Mouse (Mus musculus): ENCODE results near the gene Bend3. TPM values are rescaled to one million over a fixed set of nuclear protein-coding genes. Genes with fewer than 3 reads are reported as not detected.
"Not testable (repeated sequence)": the region's sequence is repeated elsewhere in the genome, so short reads cannot be mapped to it uniquely, and the experiment has no call there.

The Bend3 gene
- polyA plus RNA-seq, 1 experiment from 2014 or later: 1.6 TPM

DNA sequence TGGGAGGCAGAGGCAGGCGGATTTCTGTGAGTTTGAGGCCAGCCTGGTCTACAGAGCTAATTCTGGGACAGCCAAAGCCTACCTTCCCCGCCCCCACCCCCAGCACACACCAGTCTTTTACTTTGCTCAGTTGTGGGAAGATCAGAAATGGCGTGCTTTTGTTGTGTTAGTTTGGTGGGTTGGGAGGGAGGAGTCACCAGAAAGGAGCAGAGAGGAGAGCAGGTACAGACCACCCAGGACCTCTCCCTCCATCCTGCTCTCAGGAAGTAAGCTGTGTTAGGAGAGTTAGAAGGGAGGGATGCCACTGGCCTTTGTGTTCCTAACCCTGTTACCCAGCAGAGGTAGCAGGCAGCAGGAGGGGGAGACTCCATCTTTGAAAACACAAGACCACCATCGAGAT, 28.4 kb downstream of the Bend3 start:
- H3K36me3 ChIP-seq (ENCODE audit: control insufficient read depth, insufficient read depth, low read length): peaks cover 18% of the 10 kb centered on the region
- H3K4me3 ChIP-seq (ENCODE audit: low read length): no peak overlapping the region
- no peaks in the 10 kb centered on the region for H3K27me3 ChIP-seq (replicated peaks; ENCODE audit: control insufficient read depth, insufficient read depth, low read length)
- no peak overlapping the region for H3K9ac ChIP-seq (ENCODE audit: low read depth, low read length)
- H3K4me2 ChIP-seq (ENCODE audit: low read length): no peak overlapping the region
- no peak for ATAC-seq
- WGBS: 72% methylated on average over 4 of the region's 4 CpGs
- H3K9me3 ChIP-seq (ENCODE audit: control insufficient read depth, low read length): no peaks in the 10 kb centered on the region
- no peak overlapping the region for H3K27ac ChIP-seq (ENCODE audit: low read depth, low read length)
- no peaks in the 10 kb centered on the region for H3K4me1 ChIP-seq (ENCODE audit: control insufficient read depth, insufficient read depth, low read depth, low read length)

DNA sequence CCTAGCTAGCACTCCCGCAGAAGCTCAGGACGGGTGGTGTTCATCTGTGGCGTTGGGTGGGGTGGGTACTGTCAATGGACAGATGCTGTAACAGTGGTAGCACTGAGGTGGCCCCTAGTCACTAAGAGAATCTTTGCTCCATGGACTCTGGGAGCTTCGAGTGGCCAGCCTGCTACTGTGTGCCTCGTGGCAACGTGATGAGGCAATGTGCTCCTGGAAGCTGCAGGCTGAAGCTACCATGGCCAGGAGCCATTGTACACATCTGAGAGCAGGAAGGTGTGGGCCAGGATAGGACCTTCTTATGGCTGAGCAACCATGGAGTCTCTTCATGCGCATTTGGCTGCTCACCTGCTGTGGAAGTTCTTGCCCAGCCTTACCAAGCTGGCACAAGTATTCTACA, 30.6 kb downstream of the Bend3 start:
- Histone ChIP-seq H3K27ac (ENCODE audit: low read depth, low read length) (no peak overlapping the region), H3K4me3 (ENCODE audit: low read length) (no peak overlapping the region), H3K9ac (ENCODE audit: low read depth, low read length) (no peak overlapping the region), H3K4me1 (ENCODE audit: control insufficient read depth, insufficient read depth, low read depth, low read length) (no peaks in the 10 kb centered on the region), H3K4me2 (ENCODE audit: low read length) (no peak overlapping the region), H3K9me3 (ENCODE audit: control insufficient read depth, low read length) (no peaks in the 10 kb centered on the region), H3K27me3 (replicated peaks; ENCODE audit: control insufficient read depth, insufficient read depth, low read length) (no peaks in the 10 kb centered on the region), H3K36me3 (ENCODE audit: control insufficient read depth, insufficient read depth, low read length) (peaks cover 26% of the 10 kb centered on the region)
- ATAC-seq: no peak
- 95% methylated on average over 7 of the region's 7 CpGs for WGBS

DNA sequence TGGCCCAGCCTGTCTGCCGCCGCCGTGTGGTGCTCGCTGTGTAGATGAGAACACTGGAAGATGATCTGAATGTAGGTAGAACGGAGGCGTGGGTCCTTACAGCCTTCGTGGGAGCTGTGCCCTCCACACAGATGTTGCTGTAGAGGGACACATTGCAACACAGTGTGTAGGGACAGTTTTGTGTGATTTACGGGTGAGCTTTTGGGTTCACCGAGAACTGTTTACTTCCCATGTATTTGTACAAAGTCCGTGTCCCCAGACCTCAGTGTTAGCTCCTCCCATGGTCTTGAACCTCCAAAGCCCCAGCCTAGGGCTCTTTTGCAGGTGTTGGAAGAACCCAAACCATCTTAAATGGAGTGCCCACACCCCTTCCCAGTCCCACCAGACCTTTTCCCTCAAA, 34.3 kb downstream of the Bend3 start:
- H3K4me3 ChIP-seq (ENCODE audit: low read length): no peak overlapping the region
- H3K27me3 ChIP-seq (replicated peaks; ENCODE audit: control insufficient read depth, insufficient read depth, low read length): no peaks in the 10 kb centered on the region
- no peak overlapping the region for H3K27ac ChIP-seq (ENCODE audit: low read depth, low read length)
- H3K4me1 ChIP-seq (ENCODE audit: control insufficient read depth, insufficient read depth, low read depth, low read length): no peaks in the 10 kb centered on the region
- no peak overlapping the region for H3K4me2 ChIP-seq (ENCODE audit: low read length)
- no peak overlapping the region for H3K9ac ChIP-seq (ENCODE audit: low read depth, low read length)
- no peaks in the 10 kb centered on the region for H3K9me3 ChIP-seq (ENCODE audit: control insufficient read depth, low read length)
- 93% methylated on average over 10 of the region's 10 CpGs for WGBS
- H3K36me3 ChIP-seq (ENCODE audit: control insufficient read depth, insufficient read depth, low read length): peaks cover 24% of the 10 kb centered on the region
- no peak for ATAC-seq

DNA sequence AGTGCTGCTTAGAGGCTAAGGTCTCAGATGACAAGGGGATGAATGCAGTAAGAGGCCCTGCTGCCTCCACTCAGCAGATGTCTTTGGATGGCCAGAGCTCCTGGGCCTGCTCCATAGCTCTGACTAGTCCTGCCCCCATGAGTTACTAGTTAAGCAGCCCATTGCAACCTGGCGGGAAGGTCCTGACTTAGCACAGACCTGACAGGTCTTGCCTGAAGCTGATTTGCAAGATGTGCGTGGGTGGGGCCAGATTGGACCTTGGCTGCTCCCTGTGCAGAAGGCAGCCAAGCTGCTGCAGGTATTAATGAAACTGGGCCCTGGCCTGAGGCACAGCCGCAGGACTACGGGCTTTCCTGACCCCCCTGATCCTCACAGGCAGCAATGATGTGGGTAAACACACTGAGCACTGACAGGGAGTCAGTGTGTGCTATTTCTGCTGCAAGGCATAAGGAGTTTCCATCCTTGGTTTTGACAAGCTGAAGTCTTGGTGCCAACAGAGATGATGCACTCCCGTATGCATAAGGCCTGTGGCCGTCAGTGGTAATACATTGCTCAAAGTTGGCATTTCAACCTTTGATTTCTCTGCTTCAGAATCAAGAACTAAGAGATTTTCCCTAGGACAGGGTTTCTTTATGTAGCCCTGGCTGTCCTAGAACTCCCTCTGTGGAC, 38.5 kb downstream of the Bend3 start:
- H3K9ac ChIP-seq (ENCODE audit: low read depth, low read length): no peak overlapping the region
- H3K36me3 ChIP-seq (ENCODE audit: control insufficient read depth, insufficient read depth, low read length): peaks cover 8% of the 10 kb centered on the region
- H3K4me2 ChIP-seq (ENCODE audit: low read length): no peak overlapping the region
- no peak overlapping the region for H3K27ac ChIP-seq (ENCODE audit: low read depth, low read length)
- no peak for ATAC-seq
- H3K27me3 ChIP-seq (replicated peaks; ENCODE audit: control insufficient read depth, insufficient read depth, low read length): no peaks in the 10 kb centered on the region
- no peaks in the 10 kb centered on the region for H3K9me3 ChIP-seq (ENCODE audit: control insufficient read depth, low read length)
- no peak overlapping the region for H3K4me3 ChIP-seq (ENCODE audit: low read length)
- no peaks in the 10 kb centered on the region for H3K4me1 ChIP-seq (ENCODE audit: control insufficient read depth, insufficient read depth, low read depth, low read length)
- 72% methylated on average over 6 of the region's 6 CpGs for WGBS

DNA sequence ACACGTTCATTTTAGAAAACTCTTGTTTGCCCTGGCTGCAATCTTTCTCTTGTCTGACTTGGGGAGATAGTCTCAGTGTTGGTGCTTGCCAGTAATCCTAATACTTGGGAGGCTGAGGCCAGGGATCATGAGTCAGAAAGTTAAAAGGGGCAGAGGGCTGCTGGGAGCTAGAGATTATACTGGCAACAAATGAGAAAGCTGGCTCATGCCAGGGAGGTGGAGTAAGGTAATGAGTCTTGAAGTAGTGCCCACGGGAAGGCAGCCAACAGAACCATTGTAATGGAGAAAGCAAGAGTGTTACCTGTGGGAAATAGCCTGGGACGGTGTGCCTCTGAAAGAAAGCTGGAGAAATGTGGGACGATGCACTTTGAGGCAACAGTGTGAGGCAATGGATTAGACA, 39.2 kb downstream of the Bend3 start:
- H3K4me3 ChIP-seq (ENCODE audit: low read length): no peak overlapping the region
- 0 out of 2 replicates have a peak, but pooled peaks have one; percentile 24 for ATAC-seq
- H3K4me1 ChIP-seq (ENCODE audit: control insufficient read depth, insufficient read depth, low read depth, low read length): no peaks in the 10 kb centered on the region
- peaks cover 7% of the 10 kb centered on the region for H3K36me3 ChIP-seq (ENCODE audit: control insufficient read depth, insufficient read depth, low read length)
- no peaks in the 10 kb centered on the region for H3K9me3 ChIP-seq (ENCODE audit: control insufficient read depth, low read length)
- no peak overlapping the region for H3K27ac ChIP-seq (ENCODE audit: low read depth, low read length)
- no peak overlapping the region for H3K4me2 ChIP-seq (ENCODE audit: low read length)
- WGBS: 51% methylated on average over 4 of the region's 4 CpGs
- H3K9ac ChIP-seq (ENCODE audit: low read depth, low read length): no peak overlapping the region
- no peaks in the 10 kb centered on the region for H3K27me3 ChIP-seq (replicated peaks; ENCODE audit: control insufficient read depth, insufficient read depth, low read length)

DNA sequence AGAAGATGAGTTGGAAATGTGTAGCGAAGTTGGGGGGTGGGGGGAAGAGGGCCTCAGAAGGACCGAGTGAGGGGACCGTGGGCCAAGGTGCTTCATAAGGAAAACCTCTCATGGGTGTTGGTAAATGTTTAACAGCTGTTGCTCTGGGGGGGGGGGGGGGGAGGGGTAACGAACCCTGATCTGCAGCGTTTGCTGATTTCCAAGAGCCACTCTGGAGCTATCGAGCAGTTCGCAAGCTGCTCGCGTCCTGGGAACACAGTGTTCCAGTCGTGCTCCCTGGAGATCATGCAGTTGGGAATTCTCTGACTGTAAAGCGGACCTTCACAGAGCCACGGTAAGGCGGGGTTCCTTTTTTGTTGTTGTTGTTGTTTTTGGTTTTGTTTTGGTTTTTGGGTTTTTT, 39.7 kb downstream of the Bend3 start:
- H3K27ac ChIP-seq (ENCODE audit: low read depth, low read length): no peak overlapping the region

DNA sequence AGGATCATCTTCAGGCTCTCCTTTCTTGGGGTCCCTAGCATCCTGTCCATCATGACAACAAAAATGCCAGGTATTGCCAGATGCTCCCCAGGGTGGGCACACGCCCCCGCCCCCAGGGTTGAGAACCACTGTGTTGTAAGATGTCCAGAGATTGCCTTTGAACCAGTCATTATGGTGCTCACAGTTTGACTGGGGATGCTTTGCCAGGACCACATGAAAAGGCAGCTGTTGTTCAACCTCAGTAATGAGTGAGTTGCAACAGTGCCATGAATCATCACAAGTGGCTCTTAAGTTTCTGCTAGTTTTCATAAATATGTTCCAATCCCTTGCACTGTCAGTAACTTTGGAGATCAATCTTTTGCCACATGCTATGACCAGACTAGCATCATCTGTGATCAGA, 41.3 kb downstream of the Bend3 start:
- Histone ChIP-seq H3K9me3 (ENCODE audit: control insufficient read depth, low read length) (no peaks in the 10 kb centered on the region), H3K9ac (ENCODE audit: low read depth, low read length) (no peak overlapping the region), H3K4me1 (ENCODE audit: control insufficient read depth, insufficient read depth, low read depth, low read length) (no peaks in the 10 kb centered on the region), H3K27ac (ENCODE audit: low read depth, low read length) (no peak overlapping the region), H3K4me3 (ENCODE audit: low read length) (no peak overlapping the region), H3K4me2 (ENCODE audit: low read length) (no peak overlapping the region), H3K27me3 (replicated peaks; ENCODE audit: control insufficient read depth, insufficient read depth, low read length) (no peaks in the 10 kb centered on the region), H3K36me3 (ENCODE audit: control insufficient read depth, insufficient read depth, low read length) (no peaks in the 10 kb centered on the region; the same call in 1 of the 2 replicates)
- 100% methylated on average over 2 of the region's 2 CpGs for WGBS
- no peak for ATAC-seq

More for the DNA sequence above, 39.7 kb downstream of the Bend3 start:
- no peak for ATAC-seq
- no peak overlapping the region for H3K4me3 ChIP-seq (ENCODE audit: low read length)
- 0 out of 2 replicates have a peak, but pooled peaks cover 3% of the 10 kb centered on the region for H3K36me3 ChIP-seq (ENCODE audit: control insufficient read depth, insufficient read depth, low read length)
- H3K9me3 ChIP-seq (ENCODE audit: control insufficient read depth, low read length): no peaks in the 10 kb centered on the region
- H3K9ac ChIP-seq (ENCODE audit: low read depth, low read length): no peak overlapping the region
- H3K27me3 ChIP-seq (replicated peaks; ENCODE audit: control insufficient read depth, insufficient read depth, low read length): no peaks in the 10 kb centered on the region
- H3K4me2 ChIP-seq (ENCODE audit: low read length): no peak overlapping the region
- no peaks in the 10 kb centered on the region for H3K4me1 ChIP-seq (ENCODE audit: control insufficient read depth, insufficient read depth, low read depth, low read length)
- WGBS: 65% methylated on average over 12 of the region's 13 CpGs

DNA sequence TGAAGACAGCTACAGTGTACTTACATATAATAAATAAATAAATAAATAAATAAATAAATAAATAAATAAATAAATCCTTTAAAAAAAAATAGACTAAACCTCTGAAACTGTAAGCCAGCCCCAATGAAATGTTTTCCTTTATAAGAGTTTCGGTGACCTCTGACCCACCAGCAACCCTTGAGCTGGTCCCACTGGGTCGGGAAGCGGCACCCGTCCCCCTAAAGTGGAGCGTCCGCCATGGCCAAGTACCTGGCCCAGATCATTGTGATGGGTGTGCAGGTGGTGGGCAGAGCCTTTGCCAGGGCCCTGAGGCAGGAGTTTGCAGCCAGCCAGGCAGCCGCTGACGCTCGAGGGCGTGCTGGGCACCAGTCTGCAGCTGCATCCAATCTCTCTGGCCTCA, 45.3 kb downstream of the Bend3 start, which contains the start of gene Gm9803:
Gene Gm9803, plus strand, starts transcription at position 154 of the 400 bp plus-strand sequence.
- H3K36me3 ChIP-seq (ENCODE audit: control insufficient read depth, insufficient read depth, low read length); H3K27me3 ChIP-seq (replicated peaks; ENCODE audit: control insufficient read depth, insufficient read depth, low read length); H3K27ac ChIP-seq (ENCODE audit: low read depth, low read length); H3K4me2 ChIP-seq (ENCODE audit: low read length); H3K9ac ChIP-seq (ENCODE audit: low read depth, low read length); H3K4me3 ChIP-seq (ENCODE audit: low read length); ATAC-seq; H3K9me3 ChIP-seq (ENCODE audit: control insufficient read depth, low read length): not testable (repeated sequence)
- H3K4me1 ChIP-seq (ENCODE audit: control insufficient read depth, insufficient read depth, low read depth, low read length): peaks cover 12% of the 10 kb centered on the region
- WGBS: 94% methylated on average over 10 of the region's 10 CpGs

DNA sequence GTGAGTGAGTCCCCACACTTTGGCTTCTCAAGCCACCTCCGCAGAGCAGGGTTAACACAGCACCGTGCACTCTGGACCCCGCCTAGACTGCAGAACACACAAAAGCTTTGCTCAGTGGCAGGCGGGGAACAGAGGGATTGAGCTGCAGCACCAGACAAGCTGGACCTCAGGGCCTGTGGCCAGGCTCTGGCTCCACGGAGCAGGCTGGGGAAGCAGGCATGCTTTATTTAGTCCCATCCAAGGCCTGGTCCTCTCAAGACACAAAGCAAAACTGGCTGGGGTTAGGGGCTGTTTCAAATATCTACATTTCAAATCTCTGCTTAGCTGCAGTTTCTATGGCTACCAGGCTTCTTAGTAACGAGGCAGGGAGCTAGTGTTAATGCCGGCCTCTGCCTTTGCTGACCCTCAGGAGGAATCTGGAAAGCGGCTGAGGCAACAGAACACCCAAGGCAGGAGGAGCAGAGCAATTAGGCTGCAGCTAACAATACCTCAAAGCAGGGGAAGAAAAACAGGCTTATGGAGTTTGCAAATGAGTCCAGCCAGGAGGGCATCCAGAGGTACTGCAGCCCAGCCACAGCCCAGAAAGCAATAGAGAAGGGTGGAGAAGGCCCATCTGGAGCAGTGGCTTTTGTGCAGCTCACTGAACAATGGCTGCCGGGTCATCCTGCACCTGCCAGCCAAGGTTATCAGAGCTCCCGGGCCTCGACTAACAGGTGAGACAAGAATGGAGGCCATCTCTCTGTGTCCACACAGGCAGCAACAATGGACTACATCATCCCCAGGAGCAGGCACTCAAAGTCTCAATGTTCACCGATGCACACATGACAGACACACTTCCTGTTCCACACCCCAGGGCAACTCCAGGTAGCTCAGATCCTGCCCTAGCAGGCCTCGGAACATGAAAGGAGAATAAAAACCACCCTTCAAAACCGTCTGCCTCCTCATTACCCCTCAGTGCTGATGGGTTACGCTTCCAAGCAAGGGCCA, 48.9 kb downstream of the Bend3 start:
- Histone ChIP-seq H3K9me3 (ENCODE audit: control insufficient read depth, low read length) (no peaks in the 10 kb centered on the region), H3K27ac (ENCODE audit: low read depth, low read length) (peak overlapping the region; percentile 81), H3K27me3 (replicated peaks; ENCODE audit: control insufficient read depth, insufficient read depth, low read length) (no peaks in the 10 kb centered on the region), H3K9ac (ENCODE audit: low read depth, low read length) (peak overlapping the region; percentile 49), H3K36me3 (ENCODE audit: control insufficient read depth, insufficient read depth, low read length) (peaks cover 34% of the 10 kb centered on the region), H3K4me2 (ENCODE audit: low read length) (no peak overlapping the region), H3K4me3 (ENCODE audit: low read length) (no peak overlapping the region), H3K4me1 (ENCODE audit: control insufficient read depth, insufficient read depth, low read depth, low read length) (peaks cover 12% of the 10 kb centered on the region)
- ATAC-seq: peak; percentile 88
- 27% methylated on average over 15 of the region's 15 CpGs for WGBS

Data from hindbrain, embryonic 16.5 days (tissue).